Mouse (Mus musculus) heart, postnatal 0 days (tissue): Measurements from ENCODE around the gene Heg1.

ENCODE experiments used
- CTCF ChIP-seq: IDR thresholded peaks from 2 replicates; pipeline ENCODE4 v1.5.1; 2016; ENCODE audit warnings: antibody characterized with exemption, control low read depth, low read depth
- EP300 ChIP-seq: IDR thresholded peaks from 2 replicates; pipeline ENCODE4 v1.6.1; 2016; ENCODE audit warnings: antibody characterized with exemption, low read depth

- TF ChIP-seq CTCF (no peak), EP300 (no peak)
Measured at GRCm38 (mm10) chr16:33766309-33766708, 82.1 kb downstream of the Heg1 start.
